Mouse (Mus musculus) left cerebral cortex, postnatal 36 days (tissue): ENCODE measurements at regions not wholly inside any gene's neighbourhood (a gene's known extent, or its start where the extent isn't known, plus 50 kb on each side); places are given as distances from the start of the nearest gene placed in this dataset.

ENCODE experiments used
- DNase-seq, 2 experiments: peaks; one replicate each; pipeline ENCODE4 v3.0.0; 2021 to 2022; ENCODE audit warnings: low spot score in 2 of 2, mixed read lengths in 1 of 2
- intact Hi-C: fragments of 180-260 bp; cut with DNase I; formaldehyde crosslinking; loops from one replicate; pipeline ENCODE4 v1.15.1; 2025

DNA sequence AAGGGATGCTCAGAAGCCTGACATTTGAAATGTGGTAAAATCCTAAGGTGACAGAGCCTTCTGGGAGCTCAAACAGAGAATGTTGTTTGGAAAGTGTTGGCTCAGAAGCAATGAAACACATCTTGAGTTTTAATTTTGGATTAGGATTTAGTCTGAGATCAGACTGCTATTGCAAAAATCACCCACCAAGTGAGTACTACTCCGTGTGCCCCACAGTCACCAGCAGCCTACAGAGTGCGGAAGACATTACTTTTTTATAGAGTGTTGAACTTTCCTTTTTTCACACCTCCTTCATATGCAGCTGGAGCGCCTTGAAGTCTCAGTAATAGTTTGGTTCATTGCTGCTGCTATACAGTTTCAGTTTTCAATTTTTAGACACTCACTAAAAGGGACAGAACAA lies 805.1 kb upstream of the Pcdh17 start:
- intact Hi-C loops, result no loop called here
- peak; percentile 28 to 37 for DNase-seq

DNA sequence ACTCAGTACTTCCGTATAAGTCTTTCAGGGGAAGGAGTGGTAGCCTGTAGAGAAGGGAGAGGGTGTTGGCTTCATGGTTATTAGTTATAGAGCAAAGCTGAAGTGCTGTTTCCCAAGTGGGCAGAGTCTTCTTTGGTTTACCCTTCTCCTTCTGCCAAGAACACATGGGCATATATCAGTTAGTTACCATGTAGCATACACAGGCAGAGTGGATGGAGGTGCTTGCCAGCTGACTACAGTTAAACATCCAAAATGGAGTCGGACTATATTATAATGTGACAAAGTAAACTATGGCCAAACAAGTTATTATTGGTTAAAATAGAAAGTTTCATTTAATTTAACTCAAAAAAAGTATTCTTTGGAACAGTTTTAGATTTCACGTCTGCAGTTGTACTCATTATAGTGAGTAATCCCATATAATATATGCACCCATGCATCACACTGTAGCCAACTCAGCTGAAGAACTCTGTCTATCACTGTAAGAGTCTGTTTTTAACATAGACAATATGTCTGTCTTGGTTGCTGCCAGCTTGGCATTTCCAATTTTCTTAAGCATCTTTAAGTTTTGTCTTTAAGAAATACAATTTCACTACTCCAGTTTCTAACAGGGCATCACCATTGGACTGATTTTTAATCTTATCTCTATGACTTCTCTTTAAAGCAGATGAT lies 803.4 kb upstream of the Pcdh17 start:
- intact Hi-C loops, result no loop called here
- DNase-seq, result no peak

DNA sequence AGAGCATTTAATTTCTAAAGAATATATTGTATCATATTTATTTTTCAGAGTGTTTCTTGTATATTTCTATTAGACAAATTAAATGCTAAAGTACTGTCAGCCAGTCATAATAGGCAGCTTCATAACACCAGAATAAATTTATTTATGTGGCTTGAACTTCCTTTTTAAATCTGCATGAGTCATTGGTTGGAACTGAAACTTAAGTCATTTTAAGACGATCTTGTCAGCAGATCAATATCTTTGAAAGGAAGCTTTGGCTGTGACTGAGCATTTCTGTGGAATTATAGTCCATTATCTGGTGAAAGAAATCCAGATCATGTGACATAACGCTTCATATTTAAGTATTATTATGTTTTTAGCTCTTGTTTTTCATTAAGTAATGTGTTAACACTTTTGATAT lies 794.7 kb upstream of the Pcdh17 start:
- no peak for DNase-seq
- intact Hi-C loops, result no loop called here

DNA sequence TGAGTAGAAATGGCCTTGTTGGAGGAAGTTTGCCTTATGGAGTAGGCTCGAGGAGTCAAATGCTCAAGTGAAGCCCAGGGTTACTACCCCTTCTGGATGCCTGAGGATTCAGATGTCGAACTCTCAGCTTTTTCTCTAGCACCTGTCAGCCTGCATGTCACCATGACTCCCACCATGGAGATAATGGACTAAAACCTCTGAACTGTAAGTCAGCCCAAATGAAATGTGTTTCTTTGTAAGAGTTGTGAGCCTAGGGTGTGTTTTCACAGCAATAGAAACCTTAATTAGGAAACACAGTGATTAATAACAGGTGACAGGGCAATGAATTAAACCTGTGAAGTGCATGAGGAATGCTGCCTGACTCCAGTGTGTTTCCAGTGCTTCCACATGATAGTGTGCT lies 779.3 kb upstream of the Pcdh17 start:
- no peak for DNase-seq
- intact Hi-C loops, result no loop called here
